Mouse (Mus musculus): ENCODE data around the gene Psd. TPM values are rescaled to one million over a fixed set of nuclear protein-coding genes. Genes with fewer than 3 reads are reported as not detected.

The Psd gene
- total RNA-seq, 2 experiments from 2014 or later = 605 to 647 TPM

- intact Hi-C loops (cut with DNase I) = loop anchor here (2.0 kb wide), 1 partner anchor 19 kb away; the partner anchor contains the start of gene Cuedc2
- Histone ChIP-seq H3K27ac (no peak overlapping the region; the same call in none of the 2 replicates), H3K4me3 (peak overlapping the region; percentile 74)
- TF ChIP-seq CTCF (IDR thresholded peaks at IDR 0.05) = no peak
- no peak for DNase-seq (ENCODE audit: extremely low spot score in 1 of 2, low spot score in 2 of 2)
Observed at GRCm38 (mm10) chr19:46357344-46358280, 30.7 kb upstream of the Psd start.

GRCm38 (mm10) chr19:46356701-46357138, 29.8 kb upstream of the Psd start:
- no peak for TF ChIP-seq CTCF (IDR thresholded peaks at IDR 0.05)
- intact Hi-C loops (cut with DNase I) = loop anchor here (2.0 kb wide), 1 partner anchor 18 kb away; the partner anchor contains the start of gene Cuedc2
- peak; percentile 90 to 91 for DNase-seq (ENCODE audit: extremely low spot score in 1 of 2, low spot score in 2 of 2)
- Histone ChIP-seq H3K4me3 (peak overlapping the region; percentile 74), H3K27ac (peak overlapping the region; percentile 92)

DNA sequence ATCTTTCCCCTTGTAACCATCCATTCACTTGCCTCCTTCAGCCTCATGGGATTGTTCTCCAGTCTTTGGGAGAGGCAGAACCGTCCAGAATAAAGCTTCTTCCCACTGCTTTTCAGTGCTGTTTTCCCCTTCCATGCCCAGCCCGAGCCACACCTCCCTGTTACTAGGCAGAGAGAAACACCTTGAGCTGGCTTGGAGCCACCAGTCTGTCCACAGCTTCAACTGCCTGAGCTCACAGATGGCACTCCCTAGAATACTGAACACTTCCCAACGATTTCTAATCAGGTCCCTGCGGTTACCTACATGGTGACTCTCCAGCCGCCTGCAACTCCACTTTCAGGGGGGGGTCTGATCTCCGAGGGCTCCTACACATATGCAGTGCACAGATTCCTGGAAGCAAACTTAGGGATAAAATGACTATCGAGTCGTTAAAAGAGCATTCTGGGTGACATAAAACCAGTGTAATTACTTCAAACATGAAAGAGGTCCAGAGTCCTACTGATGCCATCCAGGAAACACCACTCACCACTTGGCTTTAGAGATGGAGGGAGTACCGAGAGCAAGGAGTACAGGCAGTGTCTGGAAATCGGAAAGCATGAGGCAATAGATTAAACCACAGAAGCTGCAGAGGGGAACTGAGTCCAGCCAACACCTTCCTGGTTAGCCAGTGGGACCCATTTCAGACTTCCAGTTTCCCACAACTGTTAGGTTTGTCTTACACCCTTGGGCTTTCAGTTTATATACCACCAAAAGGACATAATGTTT, 23.4 kb upstream of the Psd start, which contains the start of gene 2310034G01Rik:
2310034G01Rik (minus strand) TSS at position 135 of the 765 bp plus-strand sequence.
- peak within 1 kb of the TSS; percentile 85 for H3K27ac ChIP-seq
- no peak for DNase-seq (ENCODE audit: extremely low spot score in 1 of 2, low spot score in 2 of 2)
- intact Hi-C loops (cut with DNase I) = no loop called here
- peak within 1 kb of the TSS; percentile 83 for H3K4me3 ChIP-seq
- no peak for TF ChIP-seq CTCF (IDR thresholded peaks at IDR 0.05)

DNA sequence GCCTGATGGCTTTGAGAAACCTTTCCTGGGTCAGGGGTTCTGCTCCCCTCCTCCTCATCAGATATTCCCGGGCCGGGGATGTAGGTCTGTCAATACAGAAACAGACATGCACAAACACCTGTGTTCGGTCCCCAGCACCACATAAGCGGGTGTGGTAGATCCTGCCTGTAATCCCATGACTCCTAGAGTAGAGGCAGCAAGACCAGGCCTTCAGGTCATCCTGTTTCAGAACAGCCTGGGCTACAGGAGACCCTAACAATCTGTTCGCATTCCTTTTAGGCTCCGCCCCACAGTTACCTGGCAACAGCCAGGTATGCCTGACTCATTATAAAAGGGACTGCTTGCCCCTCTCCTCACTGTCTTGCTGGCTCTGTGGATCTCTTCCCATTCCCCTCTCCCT, 22.6 kb upstream of the Psd start:
- intact Hi-C loops (cut with DNase I) = loop anchor here (2.0 to 5.0 kb wide), 2 partner anchors 45 to 153 kb away; partner anchors contain the start of genes Actr1a and Trim8
- no peak for TF ChIP-seq CTCF (IDR thresholded peaks at IDR 0.05)

GRCm38 (mm10) chr19:46348761-46349458, 22.0 kb upstream of the Psd start:
- DNase-seq (ENCODE audit: extremely low spot score in 1 of 2, low spot score in 2 of 2) = peak; percentile 92 to 94
- H3K4me3 ChIP-seq = peak overlapping the region; percentile 83
- peak overlapping the region; percentile 94 for H3K27ac ChIP-seq
- intact Hi-C loops (cut with DNase I) = loop anchor here (2.0 to 5.0 kb wide), 2 partner anchors 46 to 153 kb away; partner anchors contain the start of genes Actr1a and Trim8
- no peak; the same call in 1 of the 2 replicates for TF ChIP-seq CTCF (IDR thresholded peaks at IDR 0.05)

More for the DNA sequence above, 22.6 kb upstream of the Psd start:
- no peak for DNase-seq (ENCODE audit: extremely low spot score in 1 of 2, low spot score in 2 of 2)
- H3K27ac ChIP-seq = peak overlapping the region; percentile 85
- H3K4me3 ChIP-seq = peak overlapping the region; percentile 83

DNA sequence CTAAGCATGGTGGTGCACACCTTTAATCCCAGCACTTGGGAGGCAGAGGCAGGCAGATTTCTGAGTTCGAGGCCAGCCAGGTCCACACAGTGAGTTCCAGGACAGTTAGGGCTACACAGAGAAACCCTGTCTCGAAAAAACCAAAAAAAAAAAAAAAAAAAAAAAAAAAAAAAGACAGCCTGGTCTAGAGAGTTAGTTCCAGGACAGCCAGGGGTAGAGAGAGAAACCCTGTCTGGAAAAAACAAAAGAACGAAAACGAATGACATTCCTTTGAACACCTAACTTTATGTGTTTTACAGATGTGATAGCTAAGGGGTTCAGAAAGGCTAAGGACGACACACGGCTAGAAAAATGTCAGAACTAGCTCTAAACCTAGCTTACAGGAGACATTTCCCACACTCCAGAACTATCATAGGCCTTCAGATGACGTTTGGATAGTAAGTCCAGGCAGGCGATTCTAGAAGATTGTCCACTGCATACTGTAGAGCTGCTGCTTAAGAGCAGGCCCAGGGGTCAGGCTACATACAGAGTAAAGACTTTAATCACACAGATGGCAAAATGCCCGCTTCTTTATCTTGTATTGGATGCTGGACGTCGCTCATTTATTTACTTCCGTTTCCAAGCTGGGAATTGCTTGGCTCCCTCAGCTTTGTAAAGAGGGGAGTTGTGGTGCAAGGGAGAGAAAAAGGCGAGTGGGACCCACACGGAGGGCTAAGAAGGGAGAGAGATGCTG, 21.1 kb upstream of the Psd start:
- peak overlapping the region; percentile 94 for H3K27ac ChIP-seq
- TF ChIP-seq CTCF (IDR thresholded peaks at IDR 0.05) = no peak
- DNase-seq (ENCODE audit: extremely low spot score in 1 of 2, low spot score in 2 of 2) = no peak
- intact Hi-C loops (cut with DNase I) = loop anchor here (2.0 to 5.0 kb wide), 2 partner anchors 47 to 154 kb away; partner anchors contain the start of genes Actr1a and Trim8
- peak overlapping the region; percentile 83 for H3K4me3 ChIP-seq

GRCm38 (mm10) chr19:46347146-46347545, 20.2 kb upstream of the Psd start:
- intact Hi-C loops (cut with DNase I) = loop anchor here (5.0 kb wide), 1 partner anchor 155 kb away; the partner anchor contains the start of gene Trim8
- H3K27ac ChIP-seq = no peak overlapping the region
- TF ChIP-seq CTCF (IDR thresholded peaks at IDR 0.05) = no peak
- H3K4me3 ChIP-seq = no peak overlapping the region
- DNase-seq (ENCODE audit: extremely low spot score in 1 of 2, low spot score in 2 of 2) = no peak

- no peak for DNase-seq (ENCODE audit: extremely low spot score in 1 of 2, low spot score in 2 of 2)
- TF ChIP-seq CTCF (IDR thresholded peaks at IDR 0.05) = no peak
- intact Hi-C loops (cut with DNase I) = loop anchor here (5.0 kb wide), 1 partner anchor 157 kb away; the partner anchor contains the start of gene Trim8
- Histone ChIP-seq H3K4me3 (no peak overlapping the region), H3K27ac (no peak overlapping the region)
Observed at GRCm38 (mm10) chr19:46344710-46345419, 17.9 kb upstream of the Psd start.

GRCm38 (mm10) chr19:46339287-46339971, 12.5 kb upstream of the Psd start:
- DNase-seq (ENCODE audit: extremely low spot score in 1 of 2, low spot score in 2 of 2) = peak in 1 of 2 experiments; percentile 35
- intact Hi-C loops (cut with DNase I) = loop anchor here (2.0 kb wide), 3 partner anchors 17 to 111 kb away; no protein-coding TSS in a partner anchor
- Histone ChIP-seq H3K4me3 (no peak overlapping the region), H3K27ac (peak overlapping the region; percentile 94)
- no peak for TF ChIP-seq CTCF (IDR thresholded peaks at IDR 0.05)
